Mouse (Mus musculus) CH12.LX (cell line): ENCODE data around the gene Me1.

Source experiments
- BHLHE40 ChIP-seq: IDR thresholded peaks from 2 replicates; pipeline ENCODE4 v1.6.1; 2011; ENCODE audit warnings: mild to moderate bottlenecking, low read depth, low read length, improper control_type of control experiment
- CTCF ChIP-seq, 2 experiments: IDR thresholded peaks in 1 of 2; conservative IDR thresholded peaks in 1 of 2; 2 replicates each; pipeline ENCODE4 v1.5.1; 2011 to 2012; ENCODE audit warnings: low read depth in 2 of 2, low read length in 2 of 2, improper control_type of control experiment in 1 of 2, inconsistent platforms in 1 of 2, mild to moderate bottlenecking in 1 of 2, moderate library complexity in 1 of 2
- ETS1 ChIP-seq: conservative IDR thresholded peaks from 2 replicates; pipeline ENCODE4 v1.6.1; 2012; ENCODE audit warnings: low read depth, mild to moderate bottlenecking, inconsistent platforms, low read length, improper control_type of control experiment, moderate library complexity
- HCFC1 ChIP-seq: IDR thresholded peaks from 2 replicates; pipeline ENCODE4 v1.6.1; 2012; ENCODE audit warnings: low read depth, mild to moderate bottlenecking, inconsistent platforms, low read length, improper control_type of control experiment

DNA sequence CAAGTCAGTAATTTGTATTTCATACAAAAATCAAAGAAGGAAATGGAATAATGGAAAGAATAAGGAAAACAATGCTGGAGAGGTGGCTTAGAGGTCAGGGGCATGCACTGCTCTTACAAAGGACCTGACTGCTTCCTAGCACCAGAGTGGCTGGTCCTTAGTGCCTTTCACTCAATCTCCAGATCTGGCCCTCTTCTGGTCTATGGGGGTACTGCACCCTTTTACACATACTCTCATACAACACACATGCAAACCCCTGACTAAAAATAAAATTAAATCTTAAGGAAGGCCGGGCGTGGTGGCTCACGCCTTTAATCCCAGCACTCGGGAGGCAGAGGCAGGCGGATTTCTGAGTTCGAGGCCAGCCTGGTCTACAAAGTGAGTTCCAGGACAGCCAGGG lies 34.1 kb downstream of the Me1 start:
- TF ChIP-seq CTCF (conservative IDR thresholded peaks at IDR 0.05 in 1 of 2, IDR thresholded peaks at IDR 0.05 in 1 of 2; ENCODE audit: low read depth in 2 of 2, low read length in 2 of 2) (peak; percentile 9 to 26; a peak in 2 of 4 replicates), HCFC1 (no peak), BHLHE40 (no peak), ETS1 (no peak)
